Mouse (Mus musculus): Measurements from ENCODE around the gene Plppr1.

DNA sequence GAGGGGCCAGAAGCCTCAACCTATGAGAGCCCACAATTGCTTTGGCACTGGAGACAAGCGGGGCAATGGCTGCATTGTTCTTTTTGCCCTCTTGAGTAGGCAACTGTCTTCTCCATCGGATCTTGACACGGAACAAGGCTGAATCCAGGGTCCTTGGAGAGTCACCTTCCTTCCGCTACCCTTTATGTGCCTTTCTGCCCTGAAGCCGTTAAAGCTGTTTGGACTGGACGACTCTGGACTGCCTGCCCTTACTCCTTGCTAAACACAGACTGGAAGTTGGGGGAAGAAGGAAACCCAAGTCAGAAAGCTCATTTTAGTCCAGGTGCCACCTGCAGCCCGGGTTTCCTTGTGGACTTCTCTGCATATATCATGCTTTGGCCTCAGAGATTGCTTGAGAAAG, 516 bp upstream of the Plppr1 start:
- TF ChIP-seq CTCF (IDR thresholded peaks at IDR 0.05; ENCODE audit: low read depth, low read length) (no peak), POLR2A (IDR thresholded peaks at IDR 0.05; ENCODE audit: insufficient read depth, low read length) (no peak), EP300 (IDR thresholded peaks at IDR 0.05; ENCODE audit: insufficient read depth, low read depth, low read length) (no peak)
